Mouse (Mus musculus) CH12.LX (cell line): Measurements from ENCODE around the gene Wbp11. TPM values are rescaled to one million over a fixed set of nuclear protein-coding genes. Genes with fewer than 3 reads are reported as not detected.

Experiments
- DNase-seq: peaks from one replicate; pipeline ENCODE4 v3.0.0-alpha.2; 2013; ENCODE audit errors: extremely low read depth
- H3K27ac ChIP-seq: 2 replicates; pipeline ENCODE4 v1.5.1; 2012; ENCODE audit warnings: low read depth, mild to moderate bottlenecking, control low read depth, moderate library complexity; ENCODE audit not compliant: insufficient read depth
- H3K27me3 ChIP-seq: replicated peaks from 2 replicates; pipeline ENCODE3; 2012; ENCODE audit warnings: inconsistent platforms
- H3K36me3 ChIP-seq, 2 experiments: replicated peaks in 1 of 2; 2 replicates each; pipeline versions ENCODE3 to v1.6.1; 2012; ENCODE audit warnings: inconsistent platforms in 1 of 2, low read length in 1 of 2, mild to moderate bottlenecking in 1 of 2, mixed read lengths in 1 of 2, moderate library complexity in 1 of 2; ENCODE audit not compliant: control insufficient read depth in 1 of 2, insufficient read depth in 1 of 2
- H3K4me1 ChIP-seq, 2 experiments: 2 replicates each; pipeline ENCODE4 v1.6.1; 2012; ENCODE audit warnings: inconsistent platforms in 1 of 2, moderate library complexity in 1 of 2; ENCODE audit not compliant: insufficient read depth in 2 of 2, control insufficient read depth in 1 of 2
- H3K4me2 ChIP-seq: 2 replicates; pipeline ENCODE4 v1.6.1; 2012; ENCODE audit warnings: low read depth, mild to moderate bottlenecking, control low read depth; ENCODE audit not compliant: poor library complexity, insufficient read depth, severe bottlenecking
- H3K4me3 ChIP-seq, 3 experiments: fragments of 150-350 bp in 1 of 3; sonication (generic) in 1 of 3; replicated peaks in 1 of 3; 2 replicates each; pipeline versions ENCODE3 to v1.5.1; 2011 to 2012; ENCODE audit warnings: low read depth in 2 of 3, low read length in 2 of 3, mild to moderate bottlenecking in 2 of 3, moderate library complexity in 2 of 3, control low read depth in 1 of 3, improper control_type of control experiment in 1 of 3, inconsistent platforms in 1 of 3, mixed read lengths in 1 of 3; ENCODE audit not compliant: poor library complexity in 1 of 3
- H3K79me2 ChIP-seq: replicated peaks from 2 replicates; pipeline ENCODE4 v1.6.1; 2012; ENCODE audit warnings: mild to moderate bottlenecking, moderate library complexity; ENCODE audit not compliant: control insufficient read depth, poor library complexity, insufficient read depth, severe bottlenecking; ENCODE audit errors: extremely low read depth
- H3K9ac ChIP-seq: 2 replicates; pipeline ENCODE4 v1.6.1; 2012; ENCODE audit warnings: low read depth, mild to moderate bottlenecking, control low read depth, moderate library complexity; ENCODE audit not compliant: insufficient read depth
- H3K9me3 ChIP-seq: replicated peaks from 2 replicates; pipeline ENCODE3; 2012; ENCODE audit warnings: low read length, inconsistent platforms, mixed read lengths
- BHLHE40 ChIP-seq: IDR thresholded peaks from 2 replicates; pipeline ENCODE4 v1.6.1; 2011; ENCODE audit warnings: mild to moderate bottlenecking, low read depth, low read length, improper control_type of control experiment
- CHD2 ChIP-seq: IDR thresholded peaks from 2 replicates; pipeline ENCODE4 v1.6.1; 2011; ENCODE audit warnings: low read length, improper control_type of control experiment
- EP300 ChIP-seq: IDR thresholded peaks from 2 replicates; pipeline ENCODE4 v1.6.1; 2011; ENCODE audit warnings: low read length, improper control_type of control experiment
- GABPA ChIP-seq: IDR thresholded peaks from 2 replicates; pipeline ENCODE4 v1.6.1; 2012; ENCODE audit warnings: low read depth, low read length, improper control_type of control experiment, inconsistent platforms; ENCODE audit not compliant: insufficient replicate concordance
- HCFC1 ChIP-seq: IDR thresholded peaks from 2 replicates; pipeline ENCODE4 v1.6.1; 2012; ENCODE audit warnings: low read depth, mild to moderate bottlenecking, inconsistent platforms, low read length, improper control_type of control experiment
- IRF4 ChIP-seq: IDR thresholded peaks from 2 replicates; pipeline ENCODE4 v1.6.1; 2014; ENCODE audit warnings: low read depth, mild to moderate bottlenecking, inconsistent platforms, low read length, improper control_type of control experiment
- JUN ChIP-seq: IDR thresholded peaks from 2 replicates; pipeline ENCODE4 v1.6.1; 2011; ENCODE audit warnings: low read depth, mild to moderate bottlenecking, low read length, improper control_type of control experiment, moderate library complexity; ENCODE audit not compliant: insufficient read depth
- JUND ChIP-seq: conservative IDR thresholded peaks from 2 replicates; pipeline ENCODE4 v1.6.1; 2011; ENCODE audit warnings: low read depth, low read length, improper control_type of control experiment
- KAT2A ChIP-seq: IDR thresholded peaks from 2 replicates; pipeline ENCODE4 v1.6.1; 2012; ENCODE audit warnings: low read length, improper control_type of control experiment, inconsistent platforms; ENCODE audit not compliant: insufficient replicate concordance
- MAFK ChIP-seq: IDR thresholded peaks from 2 replicates; pipeline ENCODE4 v1.6.1; 2011; ENCODE audit warnings: low read length, improper control_type of control experiment; ENCODE audit not compliant: insufficient replicate concordance
- MAZ ChIP-seq: IDR thresholded peaks from 2 replicates; pipeline ENCODE4 v1.6.1; 2012; ENCODE audit warnings: low read depth, mild to moderate bottlenecking, inconsistent platforms, low read length, improper control_type of control experiment, moderate library complexity
- MEF2A ChIP-seq: IDR thresholded peaks from 2 replicates; pipeline ENCODE4 v1.6.1; 2014; ENCODE audit warnings: low read depth, mild to moderate bottlenecking, inconsistent platforms, low read length, improper control_type of control experiment, borderline replicate concordance
- MYC ChIP-seq: IDR thresholded peaks from 2 replicates; pipeline ENCODE4 v1.6.1; 2011; ENCODE audit warnings: low read depth, mild to moderate bottlenecking, improper control_type of control experiment, low read length
- NRF1 ChIP-seq: IDR thresholded peaks from 2 replicates; pipeline ENCODE4 v1.6.1; 2014; ENCODE audit warnings: low read depth, mild to moderate bottlenecking, inconsistent platforms, low read length, improper control_type of control experiment, moderate library complexity
- PAX5 ChIP-seq: IDR thresholded peaks from 2 replicates; pipeline ENCODE4 v1.6.1; 2012; ENCODE audit warnings: low read length, inconsistent platforms, mixed read lengths
- POLR2A ChIP-seq: IDR thresholded peaks from 2 replicates; pipeline ENCODE4 v1.6.1; 2011; ENCODE audit warnings: low read depth, mild to moderate bottlenecking, improper control_type of control experiment, low read length
- RCOR1 ChIP-seq: conservative IDR thresholded peaks from 2 replicates; pipeline ENCODE4 v1.6.1; 2012; ENCODE audit warnings: low read depth, mild to moderate bottlenecking, inconsistent platforms, low read length, improper control_type of control experiment
- SMC3 ChIP-seq: IDR thresholded peaks from 2 replicates; pipeline ENCODE4 v1.6.1; 2011; ENCODE audit warnings: low read depth, low read length, improper control_type of control experiment
- TBP ChIP-seq: conservative IDR thresholded peaks from 2 replicates; pipeline ENCODE4 v1.6.1; 2011; ENCODE audit warnings: low read depth, low read length, improper control_type of control experiment
- UBTF ChIP-seq: IDR thresholded peaks from 2 replicates; pipeline ENCODE4 v1.6.1; 2012; ENCODE audit warnings: low read depth, mild to moderate bottlenecking, inconsistent platforms, low read length, improper control_type of control experiment, moderate library complexity
- ZC3H11A ChIP-seq: IDR thresholded peaks from 2 replicates; pipeline ENCODE4 v1.6.1; 2012; ENCODE audit warnings: low read depth, mild to moderate bottlenecking, inconsistent platforms, low read length, improper control_type of control experiment
- ZKSCAN1 ChIP-seq: IDR thresholded peaks from 2 replicates; pipeline ENCODE4 v1.6.1; 2012; ENCODE audit warnings: low read depth, inconsistent platforms, low read length, improper control_type of control experiment, borderline replicate concordance
- ZNF384 ChIP-seq: IDR thresholded peaks from 2 replicates; pipeline ENCODE4 v1.6.1; 2012; ENCODE audit warnings: low read depth, low read length, improper control_type of control experiment, inconsistent platforms
- dilution Hi-C: fragments of 300-500 bp; cut with MboI; formaldehyde crosslinking; loops from 2 replicates; pipeline ENCODE4 v1.14.3; 2020; ENCODE audit warnings: low sequenced_read_pairs; ENCODE audit not compliant: extremely low pct_unique_long_range_greater_than_20kb, extremely low pct_ligation_motif_present
- in situ Hi-C: fragments of 300-500 bp; cut with MboI; formaldehyde crosslinking; loops from 3 replicates; pipeline ENCODE4 v1.14.3; 2019; ENCODE audit warnings: low sequenced_read_pairs, low pct_ligation_motif_present, low pct_unique_long_range_greater_than_20kb, mixed read lengths
- polyA plus RNA-seq: library from polyadenylated mRNA; unstranded; fragments of >175 nt; gene quantifications from 2 replicates; pipeline ENCODE4 v1.2.1, GENCODE M21; 2012; ENCODE audit warnings: low read depth; ENCODE audit not compliant: insufficient read length
- total RNA-seq, 2 experiments: library from RNA; depleted of rRNA; stranded (reverse); fragments of 300-350 nt in 1 of 2; fragments of >200 nt in 1 of 2; gene quantifications; 2 replicates each; pipeline ENCODE4 v1.2.3; 2012 to 2014

Wbp11 gene
- total and polyA plus RNA-seq, 3 experiments, result 27.7 to 189 (median 51.3) TPM

GRCm38 (mm10) chr6:136817549-136817948, 10.5 kb downstream of the Wbp11 start:
- in situ Hi-C loops (no loop called here), dilution Hi-C loops (no loop called here)
- Histone ChIP-seq H3K4me1 (no peaks in the 10 kb centered on the region), H3K27me3 (no peaks in the 10 kb centered on the region), H3K9me3 (no peaks in the 10 kb centered on the region), H3K4me2 (no peak overlapping the region), H3K4me3 (no peak overlapping the region), H3K9ac (no peak overlapping the region), H3K79me2 (peaks cover 5% of the 10 kb centered on the region), H3K27ac (no peak overlapping the region)
- TF ChIP-seq BHLHE40, result no peak
- no peak for TF ChIP-seq PAX5
- TF ChIP-seq ZNF384, result no peak
- TF ChIP-seq JUN, result no peak
- no peak for TF ChIP-seq RCOR1
- TF ChIP-seq MAFK, result no peak
- TF ChIP-seq SMC3, result no peak
- TF ChIP-seq GABPA, result no peak
- TF ChIP-seq UBTF, result no peak
- no peak for TF ChIP-seq NRF1
- TF ChIP-seq JUND, result no peak
- no peak for TF ChIP-seq MEF2A
- no peak for TF ChIP-seq MAZ
- TF ChIP-seq POLR2A, result no peak
- TF ChIP-seq, all 38 proteins: peak for 0
- peaks cover 83 to 93% of the 10 kb centered on the region in 2 experiments for H3K36me3 ChIP-seq
- DNase-seq, result no peak

- no peak overlapping the region for H3K4me3 ChIP-seq
- no peaks in the 10 kb centered on the region for H3K9me3 ChIP-seq
- H3K79me2 ChIP-seq, result peaks cover 5% of the 10 kb centered on the region
- TF ChIP-seq ZC3H11A (no peak), TBP (no peak), CHD2 (no peak), MYC (no peak), IRF4 (no peak), HCFC1 (no peak), KAT2A (no peak), NRF1 (no peak), EP300 (no peak), ZKSCAN1 (no peak), ZNF384 (no peak)
- DNase-seq, result no peak
- no peaks in the 10 kb centered on the region for H3K27me3 ChIP-seq
- no peak overlapping the region for H3K9ac ChIP-seq
- H3K27ac ChIP-seq, result no peak overlapping the region
- H3K36me3 ChIP-seq, result peaks cover 81 to 93% of the 10 kb centered on the region in 2 experiments
- in situ Hi-C loops (no loop called here), dilution Hi-C loops (no loop called here)
- peaks cover 0 to 5% of the 10 kb centered on the region in 2 experiments; a peak in 1 of 4 replicates for H3K4me1 ChIP-seq
- no peak overlapping the region for H3K4me2 ChIP-seq
These were observed 11.2 kb downstream of the Wbp11 start for GRCm38 (mm10) chr6:136816826-136817225.
